Mouse (Mus musculus) right cerebral cortex, postnatal 25 days (tissue): ENCODE measurements at regions not wholly inside any gene's neighbourhood (a gene's known extent, or its start where the extent isn't known, plus 50 kb on each side); places are given as distances from the start of the nearest gene placed in this dataset.

ENCODE experiments used
- DNase-seq: peaks from one replicate; pipeline ENCODE4 v3.0.0; 2022

DNA sequence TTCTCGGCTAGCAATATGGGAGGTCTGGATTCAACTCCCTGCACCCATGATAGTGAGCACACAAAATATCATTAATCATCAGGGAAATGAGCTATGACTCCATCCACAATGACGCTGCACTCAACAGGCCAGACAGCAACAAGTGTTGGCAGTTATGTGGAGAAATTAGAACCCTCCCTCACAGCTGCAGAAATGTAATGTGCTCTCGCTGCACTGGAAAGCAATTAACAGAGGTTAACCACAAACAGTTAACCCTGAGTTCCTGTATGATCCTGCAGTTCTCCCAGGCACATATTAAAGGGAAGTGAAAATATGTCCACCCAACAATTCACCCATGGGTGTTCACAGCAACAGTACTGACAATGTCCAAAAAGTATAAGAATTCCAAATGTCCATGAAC lies 54.0 kb upstream of the Jade2 start:
- DNase-seq = no peak

DNA sequence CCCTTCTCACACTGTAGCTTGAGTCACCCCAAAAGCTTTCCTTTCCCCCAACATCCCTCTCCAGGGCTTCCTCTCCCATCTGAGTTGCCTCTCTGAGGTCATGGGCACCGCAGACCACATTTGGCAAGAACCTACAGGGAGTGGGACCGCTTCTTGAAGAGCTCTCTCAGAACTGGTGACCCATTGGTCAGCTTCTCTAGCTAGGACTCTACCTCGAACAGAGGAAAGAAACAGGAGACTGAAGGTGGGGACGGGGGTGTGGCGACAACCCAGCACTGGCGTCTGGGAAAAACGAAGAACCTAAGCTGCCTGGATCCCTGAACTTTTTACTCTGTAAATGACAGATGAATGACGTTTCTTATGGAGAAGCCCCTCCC lies 51.8 kb upstream of the Cdkn2aipnl start:
- no peak for DNase-seq

DNA sequence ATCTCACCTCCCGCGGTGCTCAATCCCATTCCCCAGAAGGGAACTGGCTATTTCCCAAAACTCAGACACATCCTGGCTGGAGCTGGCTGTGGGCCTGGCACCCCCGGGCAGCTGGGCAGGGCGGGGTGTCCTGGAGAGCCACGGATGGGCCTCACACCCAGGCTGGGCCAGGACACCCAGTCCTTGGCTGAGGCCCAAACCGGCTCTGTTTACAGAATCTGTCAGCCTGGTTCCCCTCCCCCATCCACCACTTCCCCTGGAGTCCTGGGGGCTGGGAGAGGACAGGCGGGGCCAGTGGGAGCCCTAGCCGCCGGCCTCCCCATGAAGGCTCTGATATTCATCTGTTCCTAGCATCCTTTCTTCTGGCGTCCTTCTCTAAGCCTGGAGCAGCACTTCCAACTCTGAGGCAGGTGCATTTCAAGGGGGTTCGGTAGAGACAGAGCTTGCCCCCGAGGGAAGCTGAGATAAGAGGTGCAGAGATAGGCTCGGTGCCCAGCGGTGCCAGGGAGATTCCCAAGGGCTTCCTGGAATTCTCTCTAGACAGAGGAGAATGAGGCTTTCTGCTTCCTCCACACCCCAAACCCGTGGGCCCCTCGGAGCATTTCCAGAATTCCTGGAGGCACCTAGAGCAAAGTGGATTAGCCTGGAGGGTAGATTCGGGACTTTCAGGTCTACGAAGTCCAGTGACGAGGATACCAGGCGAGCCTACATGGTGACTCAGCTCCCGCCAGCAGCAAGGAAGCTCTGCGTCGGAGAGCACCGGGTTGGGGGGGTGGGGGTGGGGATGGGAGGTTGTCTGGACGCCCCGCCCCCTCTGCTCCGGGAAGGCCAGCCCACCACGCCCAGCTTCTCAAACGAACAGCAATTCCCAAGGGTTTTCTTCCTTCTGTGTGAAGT lies 51.2 kb upstream of the Cdkn2aipnl start:
- DNase-seq = peak; percentile 73
